Mouse (Mus musculus): ENCODE results near the gene Ssc4d. TPM values are rescaled to one million over a fixed set of nuclear protein-coding genes. Genes with fewer than 3 reads are reported as not detected.

The Ssc4d gene
- total and polyA plus RNA-seq, 3 experiments, result 1.9 to 2.9 (median 2.0) TPM

DNA sequence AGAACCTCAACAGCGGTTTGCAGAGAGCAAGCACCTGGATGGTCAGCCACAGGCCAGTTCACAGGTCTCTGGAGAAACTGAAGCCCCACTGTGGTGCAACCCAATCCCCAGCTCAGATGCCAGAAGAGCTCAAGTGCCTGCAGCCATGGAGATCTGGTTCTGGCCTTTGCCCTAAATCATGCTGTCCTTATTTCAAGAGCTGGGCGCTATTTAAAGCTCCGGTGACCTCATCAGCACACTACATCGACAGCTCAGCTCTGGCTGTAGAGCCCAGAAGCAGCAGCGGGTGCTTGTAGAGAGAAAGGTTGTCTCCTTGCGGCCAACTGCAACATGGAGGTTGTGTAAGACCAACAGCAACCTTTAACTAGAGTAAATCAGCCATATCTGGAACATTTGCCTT lies 60.2 kb downstream of the Ssc4d start:
- TF ChIP-seq MEF2A (IDR thresholded peaks at IDR 0.05; ENCODE audit: borderline replicate concordance, low read depth, low read length) (no peak), NRF1 (IDR thresholded peaks at IDR 0.05; ENCODE audit: low read depth, low read length) (no peak), POLR2A (IDR thresholded peaks at IDR 0.05; ENCODE audit: low read depth, low read length) (no peak), CTCF (conservative IDR thresholded peaks at IDR 0.05 in 1 of 2, IDR thresholded peaks at IDR 0.05 in 1 of 2; ENCODE audit: low read depth in 2 of 2, low read length in 2 of 2) (no peak), UBTF (IDR thresholded peaks at IDR 0.05; ENCODE audit: low read depth, low read length) (no peak), MXI1 (IDR thresholded peaks at IDR 0.05; ENCODE audit: low read depth, low read length) (no peak), TCF12 (IDR thresholded peaks at IDR 0.05; ENCODE audit: low read depth, low read length) (no peak), SMC3 (IDR thresholded peaks at IDR 0.05; ENCODE audit: low read depth, low read length) (no peak), MAFK (IDR thresholded peaks at IDR 0.05; ENCODE audit: insufficient replicate concordance, low read length) (no peak), RCOR1 (conservative IDR thresholded peaks at IDR 0.05; ENCODE audit: low read depth, low read length) (no peak), KAT2A (IDR thresholded peaks at IDR 0.05; ENCODE audit: insufficient replicate concordance, low read length) (no peak), ELF1 (IDR thresholded peaks at IDR 0.05; ENCODE audit: low read depth, low read length) (no peak), MYC (IDR thresholded peaks at IDR 0.05; ENCODE audit: low read depth, low read length) (no peak), ETS1 (conservative IDR thresholded peaks at IDR 0.05; ENCODE audit: low read depth, low read length) (no peak), USF2 (conservative IDR thresholded peaks at IDR 0.05; ENCODE audit: low read depth, low read length) (no peak)
- peaks cover 73 to 96% of the 10 kb centered on the region in 2 experiments for H3K36me3 ChIP-seq (replicated peaks in 1 of 2; ENCODE audit: control insufficient read depth in 1 of 2, insufficient read depth in 1 of 2, low read length in 1 of 2)
- H3K4me3 ChIP-seq (replicated peaks in 1 of 3; ENCODE audit: low read depth in 2 of 3, low read length in 2 of 3, poor library complexity in 1 of 3), result no peak overlapping the region
- DNase-seq (ENCODE audit: extremely low read depth), result no peak
- no peak overlapping the region for H3K27ac ChIP-seq (ENCODE audit: insufficient read depth, low read depth)
- H3K4me1 ChIP-seq (ENCODE audit: control insufficient read depth in 1 of 2, insufficient read depth in 2 of 2), result peaks cover 6 to 58% of the 10 kb centered on the region in 2 experiments; a peak in 3 of 4 replicates
- H3K27me3 ChIP-seq (replicated peaks), result no peaks in the 10 kb centered on the region
- in situ Hi-C loops (cut with MboI; ENCODE audit: low pct_ligation_motif_present, low pct_unique_long_range_greater_than_20kb, low sequenced_read_pairs), result no loop called here
- dilution Hi-C loops (cut with MboI; ENCODE audit: extremely low pct_ligation_motif_present, extremely low pct_unique_long_range_greater_than_20kb, low sequenced_read_pairs), result no loop called here
- no peaks in the 10 kb centered on the region for H3K9me3 ChIP-seq (replicated peaks; ENCODE audit: low read length)
- H3K79me2 ChIP-seq (replicated peaks; ENCODE audit: control insufficient read depth, extremely low read depth, insufficient read depth, poor library complexity, severe bottlenecking), result peaks cover 95% of the 10 kb centered on the region
- no peak overlapping the region for H3K4me2 ChIP-seq (ENCODE audit: insufficient read depth, low read depth, poor library complexity, severe bottlenecking)
- H3K9ac ChIP-seq (ENCODE audit: insufficient read depth, low read depth), result no peak overlapping the region

- dilution Hi-C loops (cut with MboI; ENCODE audit: extremely low pct_ligation_motif_present, extremely low pct_unique_long_range_greater_than_20kb, low sequenced_read_pairs), result no loop called here
- no peaks in the 10 kb centered on the region for H3K27me3 ChIP-seq (replicated peaks)
- H3K4me3 ChIP-seq (replicated peaks in 1 of 3; ENCODE audit: low read depth in 2 of 3, low read length in 2 of 3, poor library complexity in 1 of 3), result no peak overlapping the region
- no peak overlapping the region for H3K9ac ChIP-seq (ENCODE audit: insufficient read depth, low read depth)
- no peaks in the 10 kb centered on the region for H3K9me3 ChIP-seq (replicated peaks; ENCODE audit: low read length)
- peaks cover 89% of the 10 kb centered on the region for H3K79me2 ChIP-seq (replicated peaks; ENCODE audit: control insufficient read depth, extremely low read depth, insufficient read depth, poor library complexity, severe bottlenecking)
- DNase-seq (ENCODE audit: extremely low read depth), result no peak
- TF ChIP-seq ZC3H11A (IDR thresholded peaks at IDR 0.05; ENCODE audit: low read depth, low read length) (no peak), SMC3 (IDR thresholded peaks at IDR 0.05; ENCODE audit: low read depth, low read length) (no peak), MAX (IDR thresholded peaks at IDR 0.05; ENCODE audit: low read length) (no peak), ETS1 (conservative IDR thresholded peaks at IDR 0.05; ENCODE audit: low read depth, low read length) (no peak), USF2 (conservative IDR thresholded peaks at IDR 0.05; ENCODE audit: low read depth, low read length) (no peak), MEF2A (IDR thresholded peaks at IDR 0.05; ENCODE audit: borderline replicate concordance, low read depth, low read length) (no peak), SIN3A (IDR thresholded peaks at IDR 0.05; ENCODE audit: low read length) (no peak), POLR2A (IDR thresholded peaks at IDR 0.05; ENCODE audit: low read depth, low read length) (no peak), MYC (IDR thresholded peaks at IDR 0.05; ENCODE audit: low read depth, low read length) (no peak), MXI1 (IDR thresholded peaks at IDR 0.05; ENCODE audit: low read depth, low read length) (no peak), ELF1 (IDR thresholded peaks at IDR 0.05; ENCODE audit: low read depth, low read length) (no peak), JUN (IDR thresholded peaks at IDR 0.05; ENCODE audit: insufficient read depth, low read depth, low read length) (no peak), KAT2A (IDR thresholded peaks at IDR 0.05; ENCODE audit: insufficient replicate concordance, low read length) (no peak), RAD21 (IDR thresholded peaks at IDR 0.05; ENCODE audit: low read depth, low read length) (no peak), CHD1 (IDR thresholded peaks at IDR 0.05; ENCODE audit: low read depth, low read length) (no peak), IRF4 (IDR thresholded peaks at IDR 0.05; ENCODE audit: low read depth, low read length) (no peak)
- H3K4me1 ChIP-seq (ENCODE audit: control insufficient read depth in 1 of 2, insufficient read depth in 2 of 2), result peaks cover 6 to 56% of the 10 kb centered on the region in 2 experiments; a peak in 3 of 4 replicates
- in situ Hi-C loops (cut with MboI; ENCODE audit: low pct_ligation_motif_present, low pct_unique_long_range_greater_than_20kb, low sequenced_read_pairs), result no loop called here
- H3K36me3 ChIP-seq (replicated peaks in 1 of 2; ENCODE audit: control insufficient read depth in 1 of 2, insufficient read depth in 1 of 2, low read length in 1 of 2), result peaks cover 72 to 96% of the 10 kb centered on the region in 2 experiments
- H3K4me2 ChIP-seq (ENCODE audit: insufficient read depth, low read depth, poor library complexity, severe bottlenecking), result no peak overlapping the region
- H3K27ac ChIP-seq (ENCODE audit: insufficient read depth, low read depth), result no peak overlapping the region
Observed at GRCm38 (mm10) chr5:135913201-135913600, 61.1 kb downstream of the Ssc4d start.
